Mouse (Mus musculus) right cerebral cortex, postnatal 25 days (tissue): ENCODE data around the gene Cyp4f37.
"Not testable (repeated sequence)": the region's sequence is repeated elsewhere in the genome, so short reads cannot be mapped to it uniquely, and the experiment has no call there.

Experiments
- DNase-seq: peaks from one replicate; pipeline ENCODE4 v3.0.0; 2022

Gene Cyp4f37

GRCm38 (mm10) chr17:32621018-32621417 lies at the start of gene Cyp4f37:
TSS of gene Cyp4f37 (plus strand) at chr17:32621309.
- DNase-seq = not testable (repeated sequence)

GRCm38 (mm10) chr17:32573286-32573685 lies 47.8 kb upstream of the Cyp4f37 start:
- DNase-seq = not testable (repeated sequence)

GRCm38 (mm10) chr17:32577496-32578186 lies 43.5 kb upstream of the Cyp4f37 start:
- no peak for DNase-seq

GRCm38 (mm10) chr17:32596494-32596893 lies 24.6 kb upstream of the Cyp4f37 start:
- DNase-seq = no peak

GRCm38 (mm10) chr17:32608055-32608454 lies 13.1 kb upstream of the Cyp4f37 start:
- DNase-seq = no peak

GRCm38 (mm10) chr17:32610231-32610630 lies 10.9 kb upstream of the Cyp4f37 start:
- DNase-seq = not testable (repeated sequence)

- no peak for DNase-seq
These were observed 10.2 kb upstream of the Cyp4f37 start for GRCm38 (mm10) chr17:32610896-32611295.

- no peak for DNase-seq
These were observed 8.7 kb upstream of the Cyp4f37 start for GRCm38 (mm10) chr17:32612417-32612816.

GRCm38 (mm10) chr17:32617252-32617651 lies 3.9 kb upstream of the Cyp4f37 start:
- no peak for DNase-seq

- not testable (repeated sequence) for DNase-seq
These were observed 8.6 kb downstream of the Cyp4f37 start for GRCm38 (mm10) chr17:32629726-32630125.

- no peak for DNase-seq
These were observed 10.8 kb downstream of the Cyp4f37 start for GRCm38 (mm10) chr17:32631936-32632335.

GRCm38 (mm10) chr17:32634242-32634971 lies 13.3 kb downstream of the Cyp4f37 start:
- not testable (repeated sequence) for DNase-seq

GRCm38 (mm10) chr17:32634972-32635314 lies 13.8 kb downstream of the Cyp4f37 start:
- peak; percentile 77 for DNase-seq

- DNase-seq = no peak
These were observed 15.2 kb downstream of the Cyp4f37 start for GRCm38 (mm10) chr17:32636341-32636740.

- DNase-seq = no peak
These were observed 16.0 kb downstream of the Cyp4f37 start for GRCm38 (mm10) chr17:32637151-32637550.

- DNase-seq = no peak
These were observed 25.5 kb downstream of the Cyp4f37 start for GRCm38 (mm10) chr17:32646631-32647030.

- DNase-seq = no peak
These were observed 32.8 kb downstream of the Cyp4f37 start for GRCm38 (mm10) chr17:32653860-32654259.

GRCm38 (mm10) chr17:32657041-32657440 lies 35.9 kb downstream of the Cyp4f37 start:
- DNase-seq = no peak

GRCm38 (mm10) chr17:32658246-32658645 lies 37.1 kb downstream of the Cyp4f37 start:
- no peak for DNase-seq

GRCm38 (mm10) chr17:32658712-32659111 lies 37.6 kb downstream of the Cyp4f37 start, which contains the start of gene Cyp4f40:
TSS of gene Cyp4f40 (plus strand) at chr17:32658900.
- no peak for DNase-seq

GRCm38 (mm10) chr17:32673976-32674375 lies 52.9 kb downstream of the Cyp4f37 start:
- DNase-seq = no peak

GRCm38 (mm10) chr17:32676040-32676635 lies 55.0 kb downstream of the Cyp4f37 start:
- DNase-seq = no peak

GRCm38 (mm10) chr17:32680404-32680803 lies 59.3 kb downstream of the Cyp4f37 start:
- no peak for DNase-seq
